Mouse (Mus musculus): ENCODE measurements around the gene Vldlr. TPM values are rescaled to one million over a fixed set of nuclear protein-coding genes. Genes with fewer than 3 reads are reported as not detected.

The Vldlr gene
- polyA plus RNA-seq, 1 experiment from 2014 or later, result 26.7 TPM

DNA sequence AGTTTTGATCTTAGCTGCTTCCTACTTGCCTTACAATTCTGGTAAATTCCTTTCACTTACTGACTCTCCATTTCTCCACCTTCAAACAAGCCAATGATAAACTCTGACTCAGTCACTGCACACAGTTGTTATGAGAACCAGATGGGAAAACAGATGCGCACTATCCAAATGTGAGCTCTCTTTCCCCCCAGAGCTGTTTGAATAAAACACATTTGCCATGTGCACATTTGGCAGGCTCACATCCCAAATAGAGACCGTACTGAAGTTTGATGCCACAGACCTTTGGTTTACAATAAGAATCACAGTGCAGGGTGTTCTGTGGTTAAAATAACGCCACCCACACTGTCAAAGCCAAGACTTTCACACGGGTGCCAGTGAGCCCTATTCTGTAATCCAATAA is 43.8 kb downstream of the Vldlr start:
- no peaks in the 10 kb centered on the region for H3K9me3 ChIP-seq (ENCODE audit: control insufficient read depth, low read length)
- H3K4me2 ChIP-seq (ENCODE audit: low read depth, low read length), result no peak overlapping the region
- 65% methylated on average over 4 of the region's 4 CpGs for WGBS
- H3K36me3 ChIP-seq (ENCODE audit: control insufficient read depth, insufficient read depth, low read length), result no peaks in the 10 kb centered on the region
- no peaks in the 10 kb centered on the region for H3K27me3 ChIP-seq (ENCODE audit: control insufficient read depth, insufficient read depth, low read length)
- no peak overlapping the region for H3K4me3 ChIP-seq (ENCODE audit: low read depth, low read length)
- H3K9ac ChIP-seq (replicated peaks; ENCODE audit: low read depth, low read length), result no peak overlapping the region
- no peaks in the 10 kb centered on the region for H3K4me1 ChIP-seq (ENCODE audit: control insufficient read depth, insufficient read depth, low read length)
- no peak overlapping the region for H3K27ac ChIP-seq (ENCODE audit: low read depth, low read length)
- ATAC-seq (ENCODE audit: low read depth), result no peak; the same call in 1 of the 2 replicates

DNA sequence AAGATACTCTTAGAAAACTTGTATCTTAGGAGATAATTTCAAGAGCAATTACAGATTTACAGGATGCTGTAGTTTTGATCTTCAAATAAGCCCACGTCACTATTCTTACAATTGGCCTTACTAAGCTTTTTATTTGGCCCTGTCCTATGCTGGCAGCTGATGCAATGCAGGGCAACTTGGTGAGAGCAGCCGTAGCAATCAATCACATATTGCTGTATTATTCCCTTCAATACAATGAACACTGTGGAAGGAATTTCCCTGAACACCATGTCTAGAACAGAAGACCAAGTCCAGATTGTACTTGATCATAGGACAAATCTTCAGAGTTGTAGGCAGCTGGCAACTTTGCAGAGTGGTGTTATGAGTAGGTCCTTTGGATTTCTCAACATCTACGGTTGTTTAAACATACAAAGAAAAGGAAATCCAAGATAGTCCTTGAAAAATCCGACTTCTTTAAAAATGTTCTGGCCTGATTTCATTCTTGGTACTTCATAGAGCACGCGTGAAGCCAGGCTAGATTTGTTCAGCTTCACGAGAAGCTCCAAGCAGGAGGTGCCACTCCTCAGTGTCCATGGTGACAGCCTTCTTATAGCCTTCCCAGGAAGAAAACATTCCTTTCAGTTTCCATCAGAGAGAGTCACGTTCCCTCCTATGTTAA is 44.5 kb downstream of the Vldlr start:
- H3K36me3 ChIP-seq (ENCODE audit: control insufficient read depth, insufficient read depth, low read length), result no peaks in the 10 kb centered on the region
- H3K9ac ChIP-seq (replicated peaks; ENCODE audit: low read depth, low read length), result no peak overlapping the region
- H3K4me1 ChIP-seq (ENCODE audit: control insufficient read depth, insufficient read depth, low read length), result no peaks in the 10 kb centered on the region
- H3K9me3 ChIP-seq (ENCODE audit: control insufficient read depth, low read length), result no peaks in the 10 kb centered on the region
- H3K4me2 ChIP-seq (ENCODE audit: low read depth, low read length), result no peak overlapping the region
- WGBS, result 87% methylated on average over 8 of the region's 8 CpGs
- no peak overlapping the region for H3K4me3 ChIP-seq (ENCODE audit: low read depth, low read length)
- no peak overlapping the region for H3K27ac ChIP-seq (ENCODE audit: low read depth, low read length)
- no peaks in the 10 kb centered on the region for H3K27me3 ChIP-seq (ENCODE audit: control insufficient read depth, insufficient read depth, low read length)
- ATAC-seq (ENCODE audit: low read depth), result no peak

DNA sequence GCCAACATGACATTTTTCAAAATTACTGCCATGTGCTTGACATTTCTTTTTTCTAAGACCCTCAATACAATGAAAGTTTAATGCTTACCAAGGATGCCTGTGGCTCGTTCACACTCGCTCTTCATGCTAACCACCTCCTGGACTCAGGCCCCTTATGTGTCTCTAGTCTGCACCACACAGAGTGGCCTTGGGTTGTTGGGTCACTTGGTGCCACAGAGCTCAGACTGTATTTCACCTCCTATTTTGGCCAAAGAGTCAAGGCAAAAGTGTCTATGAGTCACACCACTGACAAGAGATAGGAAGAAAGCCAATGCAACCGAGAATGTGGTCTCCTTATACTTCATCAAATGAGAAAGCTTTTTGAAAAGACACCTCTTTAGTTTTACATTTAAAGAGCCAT is 45.9 kb downstream of the Vldlr start:
- Histone ChIP-seq H3K4me1 (ENCODE audit: control insufficient read depth, insufficient read depth, low read length) (no peaks in the 10 kb centered on the region), H3K4me3 (ENCODE audit: low read depth, low read length) (no peak overlapping the region), H3K36me3 (ENCODE audit: control insufficient read depth, insufficient read depth, low read length) (no peaks in the 10 kb centered on the region), H3K27ac (ENCODE audit: low read depth, low read length) (no peak overlapping the region), H3K27me3 (ENCODE audit: control insufficient read depth, insufficient read depth, low read length) (no peaks in the 10 kb centered on the region), H3K9me3 (ENCODE audit: control insufficient read depth, low read length) (no peaks in the 10 kb centered on the region), H3K9ac (replicated peaks; ENCODE audit: low read depth, low read length) (no peak overlapping the region), H3K4me2 (ENCODE audit: low read depth, low read length) (no peak overlapping the region)
- ATAC-seq (ENCODE audit: low read depth), result no peak
- 83% methylated on average over 3 of the region's 3 CpGs for WGBS

- H3K4me3 ChIP-seq (ENCODE audit: low read depth, low read length), result no peak overlapping the region
- no peaks in the 10 kb centered on the region for H3K9me3 ChIP-seq (ENCODE audit: control insufficient read depth, low read length)
- no peaks in the 10 kb centered on the region for H3K36me3 ChIP-seq (ENCODE audit: control insufficient read depth, insufficient read depth, low read length)
- no peaks in the 10 kb centered on the region for H3K27me3 ChIP-seq (ENCODE audit: control insufficient read depth, insufficient read depth, low read length)
- no peak overlapping the region for H3K9ac ChIP-seq (replicated peaks; ENCODE audit: low read depth, low read length)
- no peak for ATAC-seq (ENCODE audit: low read depth)
- no peaks in the 10 kb centered on the region for H3K4me1 ChIP-seq (ENCODE audit: control insufficient read depth, insufficient read depth, low read length)
- no peak overlapping the region for H3K4me2 ChIP-seq (ENCODE audit: low read depth, low read length)
- H3K27ac ChIP-seq (ENCODE audit: low read depth, low read length), result no peak overlapping the region
- WGBS, result 83% methylated on average over 2 of the region's 2 CpGs
Measured at GRCm38 (mm10) chr19:27273385-27273784, 57.1 kb downstream of the Vldlr start.

- Histone ChIP-seq H3K4me2 (ENCODE audit: low read depth, low read length) (no peak overlapping the region), H3K9ac (replicated peaks; ENCODE audit: low read depth, low read length) (no peak overlapping the region), H3K4me1 (ENCODE audit: control insufficient read depth, insufficient read depth, low read length) (no peaks in the 10 kb centered on the region), H3K4me3 (ENCODE audit: low read depth, low read length) (no peak overlapping the region), H3K9me3 (ENCODE audit: control insufficient read depth, low read length) (no peaks in the 10 kb centered on the region), H3K27me3 (ENCODE audit: control insufficient read depth, insufficient read depth, low read length) (no peaks in the 10 kb centered on the region), H3K27ac (ENCODE audit: low read depth, low read length) (no peak overlapping the region), H3K36me3 (ENCODE audit: control insufficient read depth, insufficient read depth, low read length) (no peaks in the 10 kb centered on the region)
- ATAC-seq (ENCODE audit: low read depth), result no peak
- 88% methylated on average over 1 of the region's 1 CpGs for WGBS
Measured at GRCm38 (mm10) chr19:27274382-27274781, 58.1 kb downstream of the Vldlr start.

DNA sequence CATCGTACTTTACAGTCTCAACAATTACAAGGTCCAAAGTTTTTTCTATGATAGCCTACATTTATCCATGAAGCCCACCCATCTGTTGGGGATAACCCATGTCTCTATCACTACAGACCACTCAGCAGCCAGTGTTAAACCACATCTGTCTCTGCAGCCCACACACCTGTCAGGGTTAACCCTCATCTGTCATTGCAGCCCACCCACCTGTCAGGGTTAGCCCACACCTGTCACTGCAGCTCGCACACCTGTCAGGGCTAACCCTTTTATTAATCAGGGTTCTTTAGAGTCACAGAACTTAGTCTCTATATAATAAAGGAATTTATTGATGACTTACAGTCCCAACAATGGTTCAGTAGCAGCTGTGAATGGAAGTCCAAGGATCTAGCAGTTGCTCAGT is 62.9 kb downstream of the Vldlr start:
- H3K4me3 ChIP-seq (ENCODE audit: low read depth, low read length), result no peak overlapping the region
- 96% methylated on average over 2 of the region's 2 CpGs for WGBS
- no peak overlapping the region for H3K4me2 ChIP-seq (ENCODE audit: low read depth, low read length)
- no peaks in the 10 kb centered on the region for H3K36me3 ChIP-seq (ENCODE audit: control insufficient read depth, insufficient read depth, low read length)
- H3K4me1 ChIP-seq (ENCODE audit: control insufficient read depth, insufficient read depth, low read length), result no peaks in the 10 kb centered on the region
- no peaks in the 10 kb centered on the region for H3K9me3 ChIP-seq (ENCODE audit: control insufficient read depth, low read length)
- no peak overlapping the region for H3K9ac ChIP-seq (replicated peaks; ENCODE audit: low read depth, low read length)
- no peaks in the 10 kb centered on the region for H3K27me3 ChIP-seq (ENCODE audit: control insufficient read depth, insufficient read depth, low read length)
- no peak for ATAC-seq (ENCODE audit: low read depth)
- H3K27ac ChIP-seq (ENCODE audit: low read depth, low read length), result no peak overlapping the region

Other genes starting within 250 kb of the Vldlr start
- gene Kcnv2, start 106.1 kb downstream of the Vldlr start, polyA plus RNA-seq (2014; fragmentation: Nextera tagmentation; extraction: Ambion mirVana), result 0.09 and 0.12 TPM in 2 replicates
- gene Pum3, start 213.3 kb downstream of the Vldlr start, polyA plus RNA-seq (2014; fragmentation: Nextera tagmentation; extraction: Ambion mirVana), result 51.2 and 57.1 TPM in 2 replicates